Mouse (Mus musculus) heart, postnatal 36 days (tissue): ENCODE measurements around the gene Mob1b. TPM values are rescaled to one million over a fixed set of nuclear protein-coding genes. Genes with fewer than 3 reads are reported as not detected.
A peak's percentile ranks its signal among the peaks of the same experiment; 100 is the strongest.

Experiments
- DNase-seq, 2 experiments: peaks; one replicate each; pipeline ENCODE4 v3.0.0; 2021 to 2022
- intact Hi-C: fragments of 180-260 bp; cut with DNase I; formaldehyde crosslinking; loops from one replicate; pipeline ENCODE4 v1.15.1; 2025
- total RNA-seq, 2 experiments: library from RNA; stranded (reverse); gene quantifications; 2 replicates each; pipeline ENCODE4 v1.2.3; 2021

The Mob1b gene
- total RNA-seq, 2 experiments from 2014 or later = 24.0 to 26.8 TPM

- intact Hi-C loops = loop anchor here (2.0 to 5.0 kb wide), 2 partner anchors 45 to 88 kb away; partner anchors contain the start of genes Grsf1 and Mob1b
- no peak for DNase-seq
These were observed 44.9 kb downstream of the Mob1b start for GRCm38 (mm10) chr5:88765587-88765986.

- intact Hi-C loops = loop anchor here (5.0 kb wide), 1 partner anchor 89 kb away; the partner anchor contains the start of gene Grsf1
- DNase-seq = no peak
These were observed 45.5 kb downstream of the Mob1b start for GRCm38 (mm10) chr5:88766121-88766520.

- DNase-seq = no peak
- intact Hi-C loops = loop anchor here (5.0 kb wide), 1 partner anchor 90 kb away; the partner anchor contains the start of gene Grsf1
These were observed 46.2 kb downstream of the Mob1b start for GRCm38 (mm10) chr5:88766863-88767262.

GRCm38 (mm10) chr5:88768201-88768600, 47.5 kb downstream of the Mob1b start:
- no peak for DNase-seq
- intact Hi-C loops = loop anchor here (5.0 kb wide), 1 partner anchor 91 kb away; the partner anchor contains the start of gene Grsf1

- intact Hi-C loops = no loop called here
- DNase-seq = no peak
These were observed 61.6 kb downstream of the Mob1b start for GRCm38 (mm10) chr5:88782072-88782765.

GRCm38 (mm10) chr5:88785059-88785458, 64.4 kb downstream of the Mob1b start:
- intact Hi-C loops = no loop called here
- no peak for DNase-seq

- intact Hi-C loops = loop anchor here (2.0 to 10.0 kb wide), 3 partner anchors 434 to 884 kb away; no protein-coding TSS in a partner anchor
- DNase-seq = no peak
These were observed 70.0 kb downstream of the Mob1b start for GRCm38 (mm10) chr5:88790675-88791074.

- intact Hi-C loops = loop anchor here (2.0 to 10.0 kb wide), 3 partner anchors 433 to 883 kb away; no protein-coding TSS in a partner anchor
These were observed 70.9 kb downstream of the Mob1b start for GRCm38 (mm10) chr5:88791256-88792245.

GRCm38 (mm10) chr5:88793676-88794075, 73.0 kb downstream of the Mob1b start:
- intact Hi-C loops = loop anchor here (10.0 kb wide), 2 partner anchors 431 to 881 kb away; no protein-coding TSS in a partner anchor

More at GRCm38 (mm10) chr5:88791256-88792245, 70.9 kb downstream of the Mob1b start:
- peak; percentile 24 to 47 for DNase-seq

GRCm38 (mm10) chr5:88795910-88796584, 75.4 kb downstream of the Mob1b start:
- DNase-seq = no peak
- intact Hi-C loops = loop anchor here (10.0 kb wide), 2 partner anchors 429 to 879 kb away; no protein-coding TSS in a partner anchor

More at GRCm38 (mm10) chr5:88793676-88794075, 73.0 kb downstream of the Mob1b start:
- DNase-seq = no peak

- intact Hi-C loops = loop anchor here (10.0 kb wide), 2 partner anchors 428 to 878 kb away; no protein-coding TSS in a partner anchor
These were observed 75.9 kb downstream of the Mob1b start for GRCm38 (mm10) chr5:88796588-88796987.

GRCm38 (mm10) chr5:88797121-88797520, 76.5 kb downstream of the Mob1b start:
- no peak for DNase-seq
- intact Hi-C loops = loop anchor here (10.0 kb wide), 2 partner anchors 428 to 878 kb away; no protein-coding TSS in a partner anchor

More at GRCm38 (mm10) chr5:88796588-88796987, 75.9 kb downstream of the Mob1b start:
- no peak for DNase-seq

GRCm38 (mm10) chr5:88805616-88806015, 85.0 kb downstream of the Mob1b start:
- intact Hi-C loops = no loop called here
- DNase-seq = no peak

- intact Hi-C loops = no loop called here
- no peak for DNase-seq
These were observed 85.6 kb downstream of the Mob1b start for GRCm38 (mm10) chr5:88806278-88806677.

GRCm38 (mm10) chr5:88807342-88807741, 86.7 kb downstream of the Mob1b start:
- no peak for DNase-seq
- intact Hi-C loops = no loop called here

- DNase-seq = no peak
- intact Hi-C loops = no loop called here
These were observed 92.5 kb downstream of the Mob1b start for GRCm38 (mm10) chr5:88813188-88813587.
